Mouse (Mus musculus) E14TG2a.4 (cell line): ENCODE data around the gene Hapln3.
A peak's percentile ranks its signal among the peaks of the same experiment; 100 is the strongest.

Experiments
- H3K27me3 ChIP-seq: 2 replicates; pipeline ENCODE4 v1.6.1; 2014; ENCODE audit warnings: low read length, control low read depth; ENCODE audit not compliant: insufficient read depth
- H3K36me3 ChIP-seq: 2 replicates; pipeline ENCODE4 v1.6.1; 2014; ENCODE audit warnings: low read length, control low read depth; ENCODE audit not compliant: insufficient read depth
- H3K4me1 ChIP-seq: replicated peaks from 2 replicates; pipeline ENCODE4 v1.6.1; 2014; ENCODE audit warnings: low read depth, low read length, control low read depth
- H3K4me3 ChIP-seq: replicated peaks from 2 replicates; pipeline ENCODE4 v1.5.1; 2014; ENCODE audit warnings: mild to moderate bottlenecking, low read length
- H3K9me3 ChIP-seq: 2 replicates; pipeline ENCODE4 v1.6.1; 2014; ENCODE audit warnings: low read length, control low read depth
- CTCF ChIP-seq: conservative IDR thresholded peaks from 2 replicates; pipeline ENCODE4 v1.5.1; 2014; ENCODE audit warnings: low read length
- NANOG ChIP-seq: IDR thresholded peaks from 2 replicates; pipeline ENCODE4 v1.6.1; 2014; ENCODE audit warnings: borderline replicate concordance, low read length, mixed read lengths
- POU5F1 ChIP-seq: IDR thresholded peaks from 2 replicates; pipeline ENCODE4 v1.6.1; 2014; ENCODE audit warnings: low read length, borderline replicate concordance

Gene Hapln3

DNA sequence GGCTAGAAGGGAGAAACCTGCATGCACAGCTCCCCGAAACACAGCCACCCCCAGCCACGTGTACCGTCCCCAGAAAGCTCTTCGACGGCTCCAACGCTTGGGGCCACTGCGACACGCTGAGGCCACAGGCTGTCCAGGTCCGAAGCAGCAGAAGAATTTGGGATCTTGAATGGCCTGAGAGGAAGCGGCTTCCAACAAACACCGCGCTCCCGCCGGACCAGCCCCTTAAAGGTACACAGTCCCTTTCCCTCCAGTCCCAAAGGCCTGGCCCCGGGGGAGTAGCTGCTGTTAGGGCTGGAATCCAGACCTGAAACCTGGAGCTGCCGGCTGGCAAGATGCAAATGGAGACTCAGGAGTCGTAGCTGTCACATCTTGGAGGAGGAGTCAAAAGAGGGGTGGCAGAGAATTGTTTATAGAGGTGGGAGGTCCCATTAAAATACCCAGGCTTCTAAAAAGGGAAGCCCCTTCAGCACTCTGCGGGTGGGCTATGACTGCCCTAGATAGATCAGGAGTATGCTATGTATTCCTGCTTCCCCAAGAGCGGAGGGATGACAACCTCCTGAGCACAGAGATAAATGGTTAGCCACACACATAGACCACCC, at the start of gene Hapln3:
Hapln3 (minus strand) TSS at position 176 of the 602 bp plus-strand sequence.
- H3K27me3 ChIP-seq, result peaks cover 23% of the 10 kb centered on the region; the same call in 1 of the 2 replicates
- no peak for TF ChIP-seq NANOG
- no peak for TF ChIP-seq CTCF
- no peak for TF ChIP-seq POU5F1
- H3K9me3 ChIP-seq, result no peaks in the 10 kb centered on the region
- peaks cover 46% of the 10 kb centered on the region for H3K4me1 ChIP-seq
- peak within 1 kb of the TSS; percentile 48 for H3K4me3 ChIP-seq
- H3K36me3 ChIP-seq, result peaks cover 40% of the 10 kb centered on the region

DNA sequence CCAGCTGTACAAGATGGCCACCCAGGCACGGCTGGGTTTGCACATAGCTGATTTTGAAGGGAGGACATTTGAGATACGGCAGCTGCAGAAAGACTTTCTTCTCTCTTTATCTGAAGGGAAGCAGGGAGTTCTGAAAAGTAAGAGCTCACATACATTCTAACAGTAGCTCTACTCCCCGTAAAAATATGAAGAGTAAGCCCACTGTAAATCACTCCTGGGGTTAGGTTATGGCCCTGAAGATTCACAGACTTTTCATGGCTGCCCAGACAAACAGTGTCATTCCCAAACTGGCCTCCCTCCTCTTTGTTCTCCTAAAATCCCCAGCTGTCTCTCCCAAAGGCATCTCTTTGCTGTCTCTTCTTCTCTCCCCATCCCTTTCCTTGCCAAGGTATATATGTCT, 43.0 kb upstream of the Hapln3 start:
- no peaks in the 10 kb centered on the region for H3K27me3 ChIP-seq
- no peak for TF ChIP-seq CTCF
- TF ChIP-seq POU5F1, result no peak
- TF ChIP-seq NANOG, result no peak
- no peaks in the 10 kb centered on the region for H3K36me3 ChIP-seq
- no peaks in the 10 kb centered on the region for H3K9me3 ChIP-seq
- H3K4me3 ChIP-seq, result no peak overlapping the region
- H3K4me1 ChIP-seq, result no peaks in the 10 kb centered on the region

DNA sequence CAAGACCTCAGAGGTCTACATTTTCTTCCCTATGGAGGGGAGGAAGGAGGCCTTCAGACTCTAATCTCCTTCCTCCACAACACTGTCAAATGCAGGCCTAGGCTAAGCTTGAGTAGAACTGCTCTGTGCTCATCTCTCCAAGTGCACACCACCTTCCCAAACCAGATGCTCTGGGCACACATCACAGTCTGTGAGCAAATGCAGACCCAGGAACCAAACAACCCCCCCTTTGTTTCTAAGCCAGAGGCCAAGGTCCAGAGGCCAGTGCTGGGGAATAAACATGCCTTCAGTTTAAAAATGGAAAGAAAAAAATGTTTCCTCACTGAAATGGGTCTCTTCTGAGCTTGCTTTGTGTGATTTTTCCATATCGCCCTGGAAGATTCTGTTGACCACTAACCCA, 41.0 kb upstream of the Hapln3 start:
- TF ChIP-seq POU5F1, result no peak
- TF ChIP-seq NANOG, result no peak
- no peak for TF ChIP-seq CTCF
- Histone ChIP-seq H3K9me3 (no peaks in the 10 kb centered on the region), H3K36me3 (no peaks in the 10 kb centered on the region)

GRCm38 (mm10) chr7:79167006-79167562, 36.3 kb upstream of the Hapln3 start:
- Histone ChIP-seq H3K4me3 (no peak overlapping the region), H3K27me3 (no peaks in the 10 kb centered on the region), H3K4me1 (peaks cover 15% of the 10 kb centered on the region), H3K36me3 (no peaks in the 10 kb centered on the region), H3K9me3 (peaks cover 5% of the 10 kb centered on the region; the same call in 1 of the 2 replicates)
- TF ChIP-seq POU5F1, result no peak
- no peak for TF ChIP-seq CTCF
- no peak for TF ChIP-seq NANOG

More for the DNA sequence above, 41.0 kb upstream of the Hapln3 start:
- H3K27me3 ChIP-seq, result no peaks in the 10 kb centered on the region
- H3K4me1 ChIP-seq, result peaks cover 6% of the 10 kb centered on the region
- H3K4me3 ChIP-seq, result no peak overlapping the region

- Histone ChIP-seq H3K27me3 (peaks cover 3% of the 10 kb centered on the region; the same call in 1 of the 2 replicates), H3K4me1 (no peaks in the 10 kb centered on the region; the same call in 1 of the 2 replicates), H3K9me3 (peaks cover 11% of the 10 kb centered on the region; the same call in 1 of the 2 replicates), H3K36me3 (no peaks in the 10 kb centered on the region), H3K4me3 (no peak overlapping the region)
- TF ChIP-seq CTCF, result no peak
- no peak for TF ChIP-seq NANOG
- no peak for TF ChIP-seq POU5F1
These were observed 28.6 kb upstream of the Hapln3 start for GRCm38 (mm10) chr7:79159406-79159805.

DNA sequence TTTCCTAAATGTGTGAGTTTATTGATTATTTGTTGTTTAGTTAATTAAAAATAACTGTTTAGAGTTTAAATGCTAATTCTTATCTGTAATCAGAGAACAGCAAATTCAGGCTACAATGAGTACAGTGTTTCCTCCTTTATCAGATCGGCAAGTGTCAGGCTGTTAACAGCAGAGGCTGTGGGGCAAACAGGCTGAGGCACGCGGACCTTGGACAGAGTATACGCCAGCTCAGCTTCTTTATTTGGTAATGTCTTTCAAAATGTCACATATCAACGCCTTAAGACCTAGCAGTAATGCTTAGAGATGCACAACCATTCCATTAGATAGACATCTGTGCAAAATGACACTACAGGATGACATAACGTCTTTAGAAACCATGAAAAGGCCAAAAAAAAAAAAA, 18.7 kb upstream of the Hapln3 start:
- Histone ChIP-seq H3K36me3 (peaks cover 18% of the 10 kb centered on the region), H3K4me1 (peaks cover 42% of the 10 kb centered on the region), H3K27me3 (peaks cover 3% of the 10 kb centered on the region; the same call in 1 of the 2 replicates), H3K4me3 (peak overlapping the region; percentile 92), H3K9me3 (no peaks in the 10 kb centered on the region)
- TF ChIP-seq POU5F1 (no peak), NANOG (no peak), CTCF (no peak)

- peaks cover 25% of the 10 kb centered on the region for H3K36me3 ChIP-seq
- TF ChIP-seq NANOG (no peak), POU5F1 (no peak), CTCF (no peak)
- H3K4me3 ChIP-seq, result peak within 1 kb of the TSS; percentile 92
- H3K9me3 ChIP-seq, result no peaks in the 10 kb centered on the region
- peaks cover 47% of the 10 kb centered on the region for H3K4me1 ChIP-seq
- H3K27me3 ChIP-seq, result no peaks in the 10 kb centered on the region
These were observed 18.0 kb upstream of the Hapln3 start, which contains the start of gene Mfge8 for GRCm38 (mm10) chr7:79148711-79149266. Mfge8 (minus strand) TSS chr7:79149060.

DNA sequence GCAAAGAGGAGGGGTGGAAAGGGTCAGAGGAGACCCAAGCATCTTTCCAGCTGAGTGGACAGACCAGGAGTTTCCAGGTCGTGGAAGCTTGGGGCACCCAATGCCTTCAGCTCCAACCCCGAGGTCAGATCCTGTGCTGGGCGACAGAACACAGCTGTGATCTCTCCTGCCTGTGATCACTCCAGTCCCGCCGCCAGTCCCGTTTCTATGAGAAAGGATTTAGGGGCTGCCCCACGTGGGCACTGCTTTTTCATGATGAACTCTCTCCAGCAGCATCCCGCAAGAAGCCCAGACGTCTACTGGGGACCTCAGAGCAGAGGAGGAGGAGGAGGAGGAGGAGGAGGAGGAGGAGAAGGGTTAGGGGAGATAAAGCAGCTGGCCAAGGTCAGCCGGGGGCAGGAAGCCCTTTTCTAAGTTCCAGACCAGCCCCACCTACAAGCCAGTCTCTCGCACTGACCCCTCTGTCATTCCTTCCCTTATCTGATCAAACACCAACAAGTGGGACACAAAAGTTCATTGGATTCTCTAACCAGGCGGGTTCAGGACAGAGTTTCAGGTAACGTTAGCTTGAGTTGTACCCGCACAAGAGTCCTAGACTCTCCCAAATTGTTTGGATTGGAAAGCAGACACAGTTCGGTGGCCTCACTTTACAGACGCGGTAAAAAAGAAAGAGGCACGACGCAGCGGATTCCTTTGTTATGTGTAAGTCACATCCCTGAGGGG, 17.3 kb upstream of the Hapln3 start:
- no peaks in the 10 kb centered on the region for H3K9me3 ChIP-seq
- no peaks in the 10 kb centered on the region for H3K27me3 ChIP-seq
- peaks cover 53% of the 10 kb centered on the region for H3K4me1 ChIP-seq
- TF ChIP-seq CTCF (no peak), POU5F1 (no peak), NANOG (no peak)
- peak overlapping the region; percentile 92 for H3K4me3 ChIP-seq
- peaks cover 32% of the 10 kb centered on the region for H3K36me3 ChIP-seq
